Mouse (Mus musculus) megakaryocyte, embryonic 14.5 days (primary cell): ENCODE results near the gene Rpl35a.

Experiments
- FLI1 ChIP-seq: IDR thresholded peaks from 2 replicates; pipeline ENCODE4 v1.6.1; 2012; ENCODE audit warnings: low read length, inconsistent platforms, mixed read lengths
- GATA1 ChIP-seq: IDR thresholded peaks from 3 replicates; pipeline ENCODE4 v1.6.1; 2012; ENCODE audit warnings: mixed read lengths, low read length, inconsistent platforms, borderline replicate concordance

GRCm38 (mm10) chr16:33023750-33024149 is 32.5 kb upstream of the Rpl35a start:
- no peak for TF ChIP-seq FLI1
- no peak for TF ChIP-seq GATA1
